Mouse (Mus musculus) limb, embryonic 14.5 days (tissue): ENCODE results near the gene Selenos. TPM values are rescaled to one million over a fixed set of nuclear protein-coding genes. Genes with fewer than 3 reads are reported as not detected.

ENCODE experiments used
- ATAC-seq: fragments of 200-750 bp; cut with Nextera tagmentation; 2 replicates; pipeline ENCODE4 v1.8.0; 2017; ENCODE audit warnings: low read depth, moderate number of reproducible peaks, moderate TSS enrichment; ENCODE audit not compliant: low FRiP score
- DNase-seq: peaks from one replicate; pipeline ENCODE4 v3.0.0-alpha.2; 2015; ENCODE audit warnings: low spot score
- H3K27ac ChIP-seq: fragments of 300-500 bp; sonication (generic); replicated peaks from 2 replicates; pipeline ENCODE4 v1.5.1; 2014; ENCODE audit warnings: low read depth, mild to moderate bottlenecking, low read length, moderate library complexity, mixed read lengths
- H3K27me3 ChIP-seq: fragments of 300-500 bp; sonication (generic); 2 replicates; pipeline ENCODE4 v1.6.1; 2014; ENCODE audit warnings: low read length, mixed read lengths; ENCODE audit not compliant: control insufficient read depth, insufficient read depth
- H3K36me3 ChIP-seq: fragments of 300-500 bp; sonication (generic); 2 replicates; pipeline ENCODE4 v1.6.1; 2014; ENCODE audit warnings: mild to moderate bottlenecking, low read length, moderate library complexity, mixed read lengths; ENCODE audit not compliant: control insufficient read depth, insufficient read depth
- H3K4me1 ChIP-seq: fragments of 300-500 bp; sonication (generic); 2 replicates; pipeline ENCODE4 v1.6.1; 2014; ENCODE audit warnings: antibody characterized with exemption, low read length, mixed read lengths; ENCODE audit not compliant: control insufficient read depth, insufficient read depth
- H3K4me2 ChIP-seq: fragments of 300-500 bp; sonication (generic); replicated peaks from 2 replicates; pipeline ENCODE4 v1.6.1; 2014; ENCODE audit warnings: low read depth, mild to moderate bottlenecking, low read length, moderate library complexity; ENCODE audit not compliant: severe bottlenecking
- H3K4me3 ChIP-seq: fragments of 300-500 bp; sonication (generic); replicated peaks from 2 replicates; pipeline ENCODE4 v1.5.1; 2014; ENCODE audit warnings: low read length
- H3K9ac ChIP-seq: fragments of 300-500 bp; sonication (generic); 2 replicates; pipeline ENCODE4 v1.6.1; 2014; ENCODE audit warnings: mild to moderate bottlenecking, low read depth, low read length, moderate library complexity; ENCODE audit not compliant: severe bottlenecking
- H3K9me3 ChIP-seq: fragments of 300-500 bp; sonication (generic); 2 replicates; pipeline ENCODE4 v1.6.1; 2016; ENCODE audit warnings: low read length; ENCODE audit not compliant: control insufficient read depth
- POLR2A ChIP-seq: fragments of 200-500 bp; IDR thresholded peaks from 2 replicates; pipeline ENCODE4 v1.8.0; 2012; ENCODE audit warnings: inconsistent platforms, mild to moderate bottlenecking, moderate library complexity, borderline replicate concordance; ENCODE audit not compliant: insufficient read depth, insufficient read length; ENCODE audit errors: extremely low read depth
- WGBS: fragments of 180-500 bp; shearing (Covaris S2); extraction: QIAGEN DNeasy Blood & Tissue Kit; methylation state at CpG from one replicate; pipeline ENCODE4 v1.1.7; 2014; 5-methylcytosine and 5-hydroxymethylcytosine counted together
- polyA plus RNA-seq, 2 experiments: library from polyadenylated mRNA; depleted of rRNA in 1 of 2; stranded (reverse) in 1 of 2; unstranded in 1 of 2; fragments of >200 nt; fragmentation: Nextera tagmentation in 1 of 2; extraction: Ambion mirVana in 1 of 2; gene quantifications; 2 replicates each; pipeline versions ENCODE4 v1.2.1 to v1.2.3; 2012 to 2014

Selenos gene
- polyA plus RNA-seq, 2 experiments = 113 to 139 TPM

GRCm38 (mm10) chr7:66120702-66121396, 41.4 kb downstream of the Selenos start:
- no peak overlapping the region for H3K4me2 ChIP-seq
- no peaks in the 10 kb centered on the region for H3K27me3 ChIP-seq
- H3K4me3 ChIP-seq = no peak overlapping the region
- no peak for TF ChIP-seq POLR2A
- peaks cover 11% of the 10 kb centered on the region; the same call in 1 of the 2 replicates for H3K36me3 ChIP-seq
- ATAC-seq = no peak
- peaks cover 35% of the 10 kb centered on the region for H3K4me1 ChIP-seq
- H3K9me3 ChIP-seq = no peaks in the 10 kb centered on the region
- WGBS = 44% methylated on average over 7 of the region's 7 CpGs
- H3K9ac ChIP-seq = no peak overlapping the region
- DNase-seq = no peak
- H3K27ac ChIP-seq = no peak overlapping the region

GRCm38 (mm10) chr7:66124551-66124968, 45.1 kb downstream of the Selenos start:
- Histone ChIP-seq H3K27me3 (no peaks in the 10 kb centered on the region), H3K9ac (no peak overlapping the region), H3K4me3 (no peak overlapping the region), H3K9me3 (no peaks in the 10 kb centered on the region), H3K36me3 (peaks cover 32% of the 10 kb centered on the region; the same call in 1 of the 2 replicates), H3K27ac (no peak overlapping the region), H3K4me1 (peaks cover 26% of the 10 kb centered on the region), H3K4me2 (no peak overlapping the region)
- no peak for TF ChIP-seq POLR2A
- ATAC-seq (no peak), DNase-seq (no peak)
- 76% methylated on average over 11 of the region's 11 CpGs for WGBS

DNA sequence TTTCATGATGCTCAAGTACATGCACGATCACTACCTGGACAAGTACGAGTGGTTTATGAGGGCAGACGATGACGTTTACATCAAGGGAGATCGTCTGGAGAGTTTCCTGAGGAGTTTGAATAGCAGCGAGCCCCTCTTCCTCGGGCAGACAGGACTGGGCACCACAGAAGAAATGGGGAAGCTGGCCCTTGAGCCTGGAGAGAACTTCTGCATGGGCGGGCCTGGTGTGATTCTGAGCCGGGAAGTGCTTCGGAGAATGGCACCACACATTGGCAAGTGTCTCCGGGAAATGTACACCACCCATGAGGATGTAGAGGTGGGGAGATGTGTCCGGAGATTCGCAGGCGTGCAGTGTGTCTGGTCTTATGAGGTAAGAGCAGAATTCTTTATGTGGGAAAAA, 45.9 kb downstream of the Selenos start:
- Histone ChIP-seq H3K9ac (no peak overlapping the region), H3K36me3 (peaks cover 34% of the 10 kb centered on the region), H3K27me3 (no peaks in the 10 kb centered on the region), H3K4me2 (no peak overlapping the region), H3K4me1 (peaks cover 24% of the 10 kb centered on the region), H3K4me3 (no peak overlapping the region), H3K9me3 (no peaks in the 10 kb centered on the region), H3K27ac (no peak overlapping the region)
- ATAC-seq (no peak), DNase-seq (no peak)
- TF ChIP-seq POLR2A = no peak
- 90% methylated on average over 14 of the region's 14 CpGs for WGBS

GRCm38 (mm10) chr7:66127951-66128645, 48.6 kb downstream of the Selenos start:
- Histone ChIP-seq H3K9ac (no peak overlapping the region), H3K4me3 (no peak overlapping the region), H3K36me3 (peaks cover 45% of the 10 kb centered on the region), H3K4me2 (no peak overlapping the region), H3K9me3 (no peaks in the 10 kb centered on the region), H3K4me1 (peaks cover 4% of the 10 kb centered on the region; the same call in 1 of the 2 replicates), H3K27me3 (no peaks in the 10 kb centered on the region), H3K27ac (no peak overlapping the region)
- no peak for DNase-seq
- 58% methylated on average over 4 of the region's 4 CpGs for WGBS
- ATAC-seq = 0 out of 2 replicates have a peak, but pooled peaks have one; percentile 41
- TF ChIP-seq POLR2A = no peak

DNA sequence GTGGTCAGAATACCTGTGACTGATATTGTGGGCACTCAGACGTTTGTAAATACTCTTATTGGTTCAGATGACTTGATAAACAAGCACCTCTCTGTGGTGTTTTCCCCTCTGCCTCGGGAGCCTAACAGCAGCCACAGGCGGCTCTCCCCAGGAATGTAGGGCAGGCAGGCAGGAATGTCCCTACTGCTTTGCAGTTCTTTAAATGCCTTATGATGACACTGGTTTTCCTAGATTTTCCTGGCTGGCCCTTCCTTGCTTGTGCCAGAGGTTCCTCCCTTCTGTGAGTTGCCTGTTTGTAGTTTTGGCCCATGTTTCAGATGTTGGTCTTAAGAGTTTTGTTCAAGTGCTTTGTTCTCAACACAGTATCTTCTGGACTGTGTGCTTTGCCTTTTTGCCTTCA, 49.4 kb downstream of the Selenos start:
- H3K36me3 ChIP-seq = peaks cover 45% of the 10 kb centered on the region

More for the DNA sequence above, 49.4 kb downstream of the Selenos start:
- Histone ChIP-seq H3K4me1 (peaks cover 4% of the 10 kb centered on the region; the same call in 1 of the 2 replicates), H3K9ac (no peak overlapping the region), H3K27me3 (no peaks in the 10 kb centered on the region), H3K27ac (no peak overlapping the region), H3K4me3 (no peak overlapping the region), H3K9me3 (no peaks in the 10 kb centered on the region), H3K4me2 (no peak overlapping the region)
- ATAC-seq (no peak), DNase-seq (no peak)
- no peak for TF ChIP-seq POLR2A
- 50% methylated on average over 3 of the region's 3 CpGs for whole genome bisulfite sequencing
